Mouse (Mus musculus) left cerebral cortex, adult 8-10 months (tissue): ENCODE results near the gene Akt3. TPM values are rescaled to one million over a fixed set of nuclear protein-coding genes. Genes with fewer than 3 reads are reported as not detected.

ENCODE experiments used
- DNase-seq, 2 experiments: peaks; one replicate each; pipeline ENCODE4 v3.0.0; 2022; ENCODE audit warnings: low spot score in 2 of 2
- total RNA-seq, 4 experiments: library from RNA; stranded (reverse); gene quantifications; 2 replicates each; pipeline ENCODE4 v1.2.4; 2022

Akt3 gene
- total RNA-seq, 4 experiments from 2014 or later: 227 to 296 (median 251) TPM

GRCm38 (mm10) chr1:177190358-177190757, 67.6 kb downstream of the Akt3 start:
- DNase-seq: no peak

- no peak for DNase-seq
Observed at GRCm38 (mm10) chr1:177188708-177189107, 69.3 kb downstream of the Akt3 start.

DNA sequence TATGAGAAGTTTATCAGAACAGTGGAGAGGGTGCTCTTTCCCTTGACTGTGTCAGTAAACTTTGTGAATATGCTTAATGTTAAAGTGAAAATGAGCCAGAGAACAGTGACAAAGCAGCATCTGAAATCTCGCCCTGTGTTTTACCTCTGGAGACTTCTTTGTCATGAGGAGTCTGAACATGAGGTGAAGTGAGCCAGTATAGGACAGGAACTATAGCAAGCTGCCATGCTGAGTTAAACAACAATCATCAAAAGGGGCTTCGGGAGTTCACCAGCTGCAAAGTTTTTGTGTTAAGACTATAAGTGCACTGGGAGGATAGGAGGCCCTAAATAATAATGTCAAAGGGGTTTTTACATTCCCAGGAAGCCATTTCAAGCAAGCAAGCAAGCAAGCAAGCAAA, 71.3 kb downstream of the Akt3 start:
- DNase-seq: no peak

GRCm38 (mm10) chr1:177179635-177180034, 78.4 kb downstream of the Akt3 start:
- DNase-seq: no peak

- peak in 1 of 2 experiments; percentile 74 for DNase-seq
Observed at GRCm38 (mm10) chr1:177175436-177175835, 82.6 kb downstream of the Akt3 start.

- no peak for DNase-seq
Observed at GRCm38 (mm10) chr1:177171300-177171699, 86.7 kb downstream of the Akt3 start.

DNA sequence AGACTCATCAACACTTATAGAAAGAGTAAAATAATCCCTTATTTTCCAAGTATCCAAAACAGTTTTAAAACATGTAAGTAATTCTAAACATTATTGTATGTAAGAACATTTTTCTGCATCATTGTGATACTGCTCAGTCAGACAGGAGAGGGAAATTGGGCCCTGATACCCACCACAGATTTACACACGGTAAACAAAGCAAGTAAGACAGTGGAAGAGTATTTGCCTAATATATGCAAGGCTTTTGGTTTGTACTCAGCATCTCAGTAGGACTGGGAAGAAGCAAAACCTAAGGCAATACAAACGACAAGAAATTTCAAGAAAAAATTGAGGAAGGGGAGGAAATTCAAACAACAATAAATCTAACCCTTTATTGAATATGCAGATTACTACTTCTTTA, 92.2 kb downstream of the Akt3 start:
- no peak for DNase-seq

- DNase-seq: no peak
Observed at GRCm38 (mm10) chr1:177165336-177165735, 92.7 kb downstream of the Akt3 start.

DNA sequence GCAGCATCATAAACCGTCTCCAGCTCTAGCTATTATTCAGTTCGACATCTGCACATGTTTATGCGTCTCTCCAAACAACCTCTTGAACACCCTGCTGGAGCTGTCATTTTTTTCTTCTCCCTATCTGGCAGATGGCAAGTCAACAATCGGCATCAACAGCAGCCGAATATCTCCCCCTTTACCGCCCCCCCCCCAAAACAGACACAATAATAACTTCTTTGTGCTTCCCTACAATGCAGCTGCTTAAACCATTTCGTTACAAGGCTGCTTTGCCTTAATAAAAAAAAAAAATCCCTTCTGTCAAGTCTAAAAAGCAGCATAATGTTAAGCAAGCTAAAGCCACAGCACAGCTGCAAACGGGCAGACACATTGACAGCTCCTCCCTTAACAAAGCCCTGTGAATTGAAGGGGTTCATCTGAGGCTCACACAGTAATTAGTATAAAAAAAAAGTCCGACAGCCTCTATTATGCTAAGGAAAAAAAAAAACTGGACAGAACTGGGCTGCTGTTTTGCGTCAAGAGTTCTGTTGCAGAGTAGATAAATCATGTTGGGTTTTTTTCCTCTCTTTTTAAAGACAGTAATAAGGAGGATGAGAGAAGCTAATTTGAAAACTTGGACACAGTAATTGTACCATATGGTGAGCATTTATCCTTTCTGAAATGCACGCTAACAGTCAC, 107.5 kb downstream of the Akt3 start:
- DNase-seq: no peak

DNA sequence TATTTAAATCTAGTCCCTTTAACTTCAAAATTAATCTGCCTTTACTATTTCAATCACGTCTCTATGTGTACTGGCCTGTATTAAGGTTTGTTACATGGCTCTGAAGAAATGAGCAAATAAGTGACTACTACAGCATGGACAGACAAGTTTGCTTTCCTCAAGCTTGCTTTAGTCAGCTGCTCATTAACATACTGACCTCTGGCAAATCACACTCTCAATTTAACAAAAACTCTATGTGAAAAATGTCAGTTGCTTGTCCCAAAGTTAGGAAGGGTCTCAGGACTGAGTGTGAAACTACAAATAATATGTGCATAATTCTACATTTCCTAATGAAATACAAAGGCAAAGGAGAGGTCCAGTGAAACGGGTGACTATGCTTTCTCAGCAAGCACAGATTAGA, 109.3 kb downstream of the Akt3 start:
- DNase-seq: no peak

DNA sequence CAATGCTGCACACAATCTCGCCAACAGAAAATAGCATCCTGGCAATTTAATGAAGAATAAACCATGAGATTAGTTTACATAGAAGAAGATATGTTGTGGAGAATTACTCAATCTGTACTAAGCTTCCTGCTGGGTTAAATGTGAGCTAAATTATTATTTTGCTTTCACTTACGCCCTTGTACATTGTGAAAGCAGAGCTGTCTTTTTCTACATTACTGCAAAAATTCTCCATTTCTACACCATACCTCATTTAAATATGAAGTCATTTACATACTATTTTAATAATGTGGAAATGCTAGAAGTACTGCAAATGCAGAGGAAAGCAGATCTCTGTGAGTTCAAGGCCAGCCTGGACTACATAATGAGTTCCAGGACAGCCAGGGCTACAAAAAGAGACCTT, 116.5 kb downstream of the Akt3 start:
- DNase-seq: no peak

DNA sequence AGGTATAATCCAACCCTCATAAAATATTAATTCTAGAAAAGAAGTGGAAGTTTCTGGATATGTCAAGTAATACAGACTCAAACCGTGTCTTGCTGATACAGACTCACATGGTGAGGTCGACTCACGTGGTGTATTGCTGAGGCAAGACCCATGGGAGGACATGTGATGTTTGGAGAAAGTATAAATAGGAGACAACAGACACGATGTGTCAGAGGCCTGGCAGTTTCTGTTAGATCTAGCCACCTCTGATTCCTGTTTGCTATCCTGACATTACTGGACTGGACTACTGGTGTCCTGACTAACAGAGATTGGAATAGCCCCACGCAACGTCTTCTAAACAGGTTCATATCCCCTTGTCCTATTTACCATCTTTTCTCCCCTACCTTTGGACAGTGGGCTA, 118.4 kb downstream of the Akt3 start:
- DNase-seq: no peak

- DNase-seq: no peak
Observed at GRCm38 (mm10) chr1:177131458-177131857, 126.5 kb downstream of the Akt3 start.

- no peak for DNase-seq
Observed at GRCm38 (mm10) chr1:177126674-177127073, 131.3 kb downstream of the Akt3 start.

- DNase-seq: no peak
Observed at GRCm38 (mm10) chr1:177110665-177111271, 147.2 kb downstream of the Akt3 start.

- no peak for DNase-seq
Observed at GRCm38 (mm10) chr1:177090465-177090864, 167.5 kb downstream of the Akt3 start.

DNA sequence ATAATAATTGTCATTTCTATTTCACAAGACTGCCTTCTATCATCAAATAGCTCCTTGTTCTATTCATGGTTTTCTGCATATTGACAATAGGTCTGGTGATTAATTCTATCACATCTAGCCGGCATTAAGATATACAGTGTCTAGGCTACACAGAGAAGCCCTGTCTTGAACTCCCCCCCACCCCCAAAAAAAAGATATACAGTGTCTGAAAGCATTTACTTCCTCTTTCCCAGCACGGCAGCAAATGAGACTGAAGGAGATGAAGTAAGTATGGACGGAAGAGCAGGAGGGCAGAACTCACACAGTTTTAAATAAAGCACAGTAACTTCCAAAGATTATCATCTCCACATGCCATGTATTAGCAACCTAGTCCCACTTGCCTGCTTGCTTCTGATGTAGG, 168.5 kb downstream of the Akt3 start:
- no peak for DNase-seq

DNA sequence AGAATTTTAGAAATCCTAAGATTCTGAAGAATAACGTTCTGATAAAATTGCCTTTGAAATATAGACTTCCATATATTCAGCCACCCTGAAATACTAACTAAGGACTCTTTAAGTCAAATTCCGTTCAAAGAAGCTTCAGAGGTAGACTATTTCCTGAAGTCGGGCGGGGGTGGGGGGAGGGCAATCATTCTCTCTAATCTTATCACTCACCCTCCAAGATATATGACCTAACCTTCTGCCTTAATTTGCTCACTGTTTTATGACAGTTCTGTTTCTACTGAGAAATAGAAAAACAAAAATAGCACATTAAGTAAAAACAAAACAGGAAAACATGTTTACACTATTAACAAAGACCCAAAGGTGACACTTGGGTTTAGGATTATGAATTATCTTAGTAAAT, 169.0 kb downstream of the Akt3 start:
- DNase-seq: no peak

- no peak for DNase-seq
Observed at GRCm38 (mm10) chr1:177081957-177082645, 175.9 kb downstream of the Akt3 start.

- DNase-seq: no peak
Observed at GRCm38 (mm10) chr1:177069161-177069560, 188.8 kb downstream of the Akt3 start.

- no peak for DNase-seq
Observed at GRCm38 (mm10) chr1:177067123-177067646, 190.8 kb downstream of the Akt3 start.

DNA sequence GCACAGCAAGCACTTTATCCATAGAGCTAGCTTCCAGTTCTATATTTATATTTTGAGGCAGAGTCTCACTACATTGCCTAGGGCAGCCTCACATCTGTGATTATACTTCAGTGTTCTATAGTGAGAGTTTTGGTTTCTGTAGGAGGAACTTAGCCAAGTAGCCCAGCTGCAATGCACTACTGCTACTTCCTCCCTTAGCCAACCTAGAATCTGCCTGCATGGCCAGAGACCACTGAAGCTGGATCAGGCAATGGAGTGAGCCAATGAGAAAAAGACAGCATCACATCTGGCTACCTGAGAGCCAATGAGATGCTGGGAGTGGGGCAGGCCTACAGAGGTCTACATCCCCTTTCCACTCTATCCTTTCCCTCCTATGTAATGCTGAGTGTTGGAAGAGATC, 192.3 kb downstream of the Akt3 start:
- no peak for DNase-seq

DNA sequence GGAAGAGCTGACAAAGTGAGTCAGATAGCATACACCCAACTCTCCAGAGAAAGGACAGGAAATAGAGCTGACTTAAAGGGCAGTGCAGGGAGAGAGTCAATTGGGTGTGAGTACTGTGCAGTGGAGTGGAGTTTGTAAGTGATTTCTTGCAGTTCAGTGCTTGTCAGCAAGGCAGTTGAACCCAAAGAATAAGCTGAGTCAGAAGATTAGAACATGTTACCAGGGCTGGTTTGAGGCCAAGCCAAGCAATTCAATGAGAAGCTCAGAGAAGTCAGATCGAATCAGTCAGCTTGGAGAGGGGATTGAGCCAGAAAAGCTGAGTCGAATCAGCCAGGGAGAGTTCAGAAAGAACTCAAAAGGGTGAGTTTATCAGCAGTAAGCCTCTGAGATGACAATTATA, 196.2 kb downstream of the Akt3 start:
- no peak for DNase-seq
